Mouse (Mus musculus) stomach, embryonic 14.5 days (tissue): ENCODE results near the gene Gm21767. TPM values are rescaled to one million over a fixed set of nuclear protein-coding genes. Genes with fewer than 3 reads are reported as not detected.
"Not testable (repeated sequence)": the region's sequence is repeated elsewhere in the genome, so short reads cannot be mapped to it uniquely, and the experiment has no call there.

ENCODE experiments used
- ATAC-seq: fragments of 200-750 bp; cut with Nextera tagmentation; 2 replicates; pipeline ENCODE4 v1.8.0; 2017; ENCODE audit warnings: low read depth, moderate TSS enrichment; ENCODE audit not compliant: insufficient number of reproducible peaks, insufficient read depth, low FRiP score
- H3K27ac ChIP-seq: fragments of 300-500 bp; sonication (generic); 2 replicates; pipeline ENCODE4 v1.5.1; 2014; ENCODE audit warnings: mild to moderate bottlenecking, low read length, moderate library complexity, mixed read lengths
- H3K27me3 ChIP-seq: fragments of 300-500 bp; sonication (generic); 2 replicates; pipeline ENCODE4 v1.6.1; 2014; ENCODE audit warnings: low read length, control low read depth, mixed read lengths; ENCODE audit not compliant: control insufficient read depth, insufficient read depth
- H3K36me3 ChIP-seq: fragments of 300-500 bp; sonication (generic); 2 replicates; pipeline ENCODE4 v1.6.1; 2014; ENCODE audit warnings: mild to moderate bottlenecking, control low read depth, low read length, moderate library complexity, mixed read lengths; ENCODE audit not compliant: control insufficient read depth, insufficient read depth
- H3K4me1 ChIP-seq: fragments of 300-500 bp; sonication (generic); 2 replicates; pipeline ENCODE4 v1.6.1; 2014; ENCODE audit warnings: low read length, control low read depth, mixed read lengths; ENCODE audit not compliant: control insufficient read depth, insufficient read depth
- H3K4me2 ChIP-seq: fragments of 300-500 bp; sonication (generic); replicated peaks from 2 replicates; pipeline ENCODE4 v1.6.1; 2014; ENCODE audit warnings: low read depth, low read length, control low read depth
- H3K4me3 ChIP-seq: fragments of 300-500 bp; sonication (generic); 2 replicates; pipeline ENCODE4 v1.5.1; 2014; ENCODE audit warnings: low read depth, low read length, control low read depth
- H3K9ac ChIP-seq: fragments of 300-500 bp; sonication (generic); replicated peaks from 2 replicates; pipeline ENCODE4 v1.6.1; 2014; ENCODE audit warnings: low read depth, mild to moderate bottlenecking, control low read depth, low read length, moderate library complexity, mixed read lengths
- H3K9me3 ChIP-seq: fragments of 300-500 bp; sonication (generic); 2 replicates; pipeline ENCODE4 v1.6.1; 2016; ENCODE audit warnings: low read depth, low read length, control low read depth; ENCODE audit not compliant: control insufficient read depth
- WGBS: fragments of 180-500 bp; shearing (Covaris S2); extraction: QIAGEN DNeasy Blood & Tissue Kit; methylation state at CpG from one replicate; pipeline ENCODE4 v1.1.7; 2014; 5-methylcytosine and 5-hydroxymethylcytosine counted together
- polyA plus RNA-seq: library from polyadenylated mRNA; unstranded; fragments of >200 nt; fragmentation: Nextera tagmentation; extraction: Ambion mirVana; gene quantifications from 2 replicates; pipeline ENCODE4 v1.2.1, GENCODE M21; 2014

The Gm21767 gene
- not detected in 2 replicates for polyA plus RNA-seq

- not testable (repeated sequence) for H3K4me1 ChIP-seq, H3K9me3 ChIP-seq, ATAC-seq, H3K27me3 ChIP-seq, H3K4me3 ChIP-seq, H3K4me2 ChIP-seq, H3K36me3 ChIP-seq, H3K27ac ChIP-seq, H3K9ac ChIP-seq
- no CpG with 5 or more reads among the region's 3 CpGs for WGBS
Measured at GRCm38 (mm10) chrY:13941438-13941837, at the start of gene Gm21767. Gene Gm21767 (plus strand): TSS chrY:13941738.
